Mouse (Mus musculus) midbrain, embryonic 14.5 days (tissue): ENCODE measurements around the gene Sp9. TPM values are rescaled to one million over a fixed set of nuclear protein-coding genes. Genes with fewer than 3 reads are reported as not detected.

Experiments used
- ATAC-seq: fragments of 200-750 bp; cut with Nextera tagmentation; 2 replicates; pipeline ENCODE4 v1.8.0; 2017; ENCODE audit warnings: moderate number of reproducible peaks, moderate library complexity; ENCODE audit not compliant: low FRiP score, low TSS enrichment
- DNase-seq: peaks from one replicate; pipeline ENCODE4 v3.0.0-alpha.2; 2015
- H3K27ac ChIP-seq: fragments of 300-500 bp; sonication (generic); replicated peaks from 2 replicates; pipeline ENCODE4 v1.5.1; 2014; ENCODE audit warnings: mild to moderate bottlenecking, low read depth, low read length, moderate library complexity
- H3K27me3 ChIP-seq: fragments of 300-500 bp; sonication (generic); 2 replicates; pipeline ENCODE4 v1.6.1; 2014; ENCODE audit warnings: low read length, control low read depth, mixed read lengths; ENCODE audit not compliant: control insufficient read depth, insufficient read depth
- H3K36me3 ChIP-seq: fragments of 300-500 bp; sonication (generic); 2 replicates; pipeline ENCODE4 v1.6.1; 2014; ENCODE audit warnings: low read length, control low read depth; ENCODE audit not compliant: control insufficient read depth, insufficient read depth
- H3K4me1 ChIP-seq: fragments of 300-500 bp; sonication (generic); 2 replicates; pipeline ENCODE4 v1.6.1; 2014; ENCODE audit warnings: mild to moderate bottlenecking, antibody characterized with exemption, low read length, control low read depth; ENCODE audit not compliant: control insufficient read depth, insufficient read depth
- H3K4me2 ChIP-seq: fragments of 300-500 bp; sonication (generic); 2 replicates; pipeline ENCODE4 v1.6.1; 2014; ENCODE audit warnings: mild to moderate bottlenecking, low read length, moderate library complexity
- H3K4me3 ChIP-seq: fragments of 300-500 bp; sonication (generic); replicated peaks from 2 replicates; pipeline ENCODE4 v1.5.1; 2014; ENCODE audit warnings: low read depth, low read length
- H3K9ac ChIP-seq: fragments of 300-500 bp; sonication (generic); replicated peaks from 2 replicates; pipeline ENCODE4 v1.6.1; 2014; ENCODE audit warnings: mild to moderate bottlenecking, low read length, moderate library complexity
- H3K9me3 ChIP-seq: fragments of 300-500 bp; sonication (generic); 2 replicates; pipeline ENCODE4 v1.6.1; 2016; ENCODE audit warnings: low read length, control low read depth, mixed read lengths; ENCODE audit not compliant: control insufficient read depth
- WGBS: fragments of 180-500 bp; shearing (Covaris S2); extraction: QIAGEN DNeasy Blood & Tissue Kit; methylation state at CpG from one replicate; pipeline ENCODE4 v1.1.7; 2014; 5-methylcytosine and 5-hydroxymethylcytosine counted together
- polyA plus RNA-seq: library from polyadenylated mRNA; unstranded; fragments of >200 nt; fragmentation: Nextera tagmentation; extraction: Ambion mirVana; gene quantifications from 2 replicates; pipeline ENCODE4 v1.2.1, GENCODE M21; 2014

The Sp9 gene
- polyA plus RNA-seq, 1 experiment from 2014 or later = 2.8 TPM

DNA sequence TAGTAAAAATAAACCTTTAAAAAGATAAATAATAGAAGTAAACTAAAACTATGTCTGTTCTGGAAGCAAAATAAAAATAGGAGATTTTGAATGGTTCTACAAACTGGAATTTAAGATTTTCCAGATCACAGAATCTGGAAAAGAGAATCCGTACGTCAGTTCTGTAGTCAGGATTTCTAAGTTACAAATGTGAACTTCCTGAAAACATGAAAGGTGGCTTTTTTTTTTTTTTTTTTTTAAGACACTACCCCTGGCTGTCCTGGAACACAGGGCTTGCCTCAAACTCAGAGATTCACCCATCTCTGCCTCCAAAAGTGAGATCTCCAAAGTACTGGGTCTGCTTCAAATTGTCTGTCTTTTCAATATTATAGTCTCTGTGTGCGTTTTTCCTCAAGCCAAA lies 42.6 kb downstream of the Sp9 start:
- Histone ChIP-seq H3K9me3 (no peaks in the 10 kb centered on the region), H3K36me3 (peaks cover 13% of the 10 kb centered on the region), H3K27ac (no peak overlapping the region), H3K4me3 (no peak overlapping the region), H3K9ac (no peak overlapping the region), H3K4me2 (no peak overlapping the region), H3K27me3 (no peaks in the 10 kb centered on the region), H3K4me1 (peaks cover 9% of the 10 kb centered on the region; the same call in 1 of the 2 replicates)
- DNase-seq (no peak), ATAC-seq (no peak)
- 93% methylated on average over 3 of the region's 3 CpGs for WGBS

DNA sequence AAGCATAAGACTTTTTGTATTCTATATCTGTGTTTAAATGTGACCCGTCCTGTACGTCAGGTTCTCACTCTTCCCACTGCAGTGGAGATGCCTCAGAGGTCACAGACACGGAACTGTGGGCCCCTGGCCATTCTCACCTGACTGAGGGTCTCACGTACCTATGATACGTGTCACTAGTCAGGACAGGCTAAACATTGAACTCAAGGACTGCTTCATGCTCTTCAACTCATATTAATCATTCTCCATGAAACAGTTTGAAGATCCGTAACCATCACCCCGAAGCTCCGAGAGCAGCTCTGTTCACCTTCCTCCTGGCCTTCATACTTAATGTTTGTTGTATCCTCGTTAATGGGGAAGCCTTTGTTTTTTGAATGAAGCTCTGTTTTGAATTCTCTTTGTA lies 45.7 kb downstream of the Sp9 start:
- no peak overlapping the region for H3K4me3 ChIP-seq
- H3K36me3 ChIP-seq = no peaks in the 10 kb centered on the region
- H3K27ac ChIP-seq = no peak overlapping the region
- no peaks in the 10 kb centered on the region for H3K4me1 ChIP-seq
- no peak overlapping the region for H3K4me2 ChIP-seq
- H3K27me3 ChIP-seq = no peaks in the 10 kb centered on the region
- no peak overlapping the region for H3K9ac ChIP-seq
- H3K9me3 ChIP-seq = no peaks in the 10 kb centered on the region
- 93% methylated on average over 9 of the region's 9 CpGs for WGBS
- DNase-seq (no peak), ATAC-seq (no peak)

GRCm38 (mm10) chr2:73319218-73319617 lies 47.5 kb downstream of the Sp9 start:
- no peak for ATAC-seq
- WGBS = 88% methylated on average over 5 of the region's 5 CpGs
- no peaks in the 10 kb centered on the region for H3K9me3 ChIP-seq
- H3K27me3 ChIP-seq = no peaks in the 10 kb centered on the region
- H3K9ac ChIP-seq = no peak overlapping the region
- H3K36me3 ChIP-seq = no peaks in the 10 kb centered on the region
- H3K4me3 ChIP-seq = no peak overlapping the region
- no peak overlapping the region for H3K4me2 ChIP-seq
- no peak for DNase-seq
- H3K4me1 ChIP-seq = no peaks in the 10 kb centered on the region
- H3K27ac ChIP-seq = no peak overlapping the region

- Histone ChIP-seq H3K27me3 (no peaks in the 10 kb centered on the region), H3K9me3 (no peaks in the 10 kb centered on the region), H3K36me3 (no peaks in the 10 kb centered on the region), H3K4me1 (no peaks in the 10 kb centered on the region), H3K4me3 (no peak overlapping the region), H3K4me2 (no peak overlapping the region), H3K9ac (no peak overlapping the region), H3K27ac (no peak overlapping the region)
- ATAC-seq = no peak
- DNase-seq = no peak
- WGBS = 73% methylated on average over 12 of the region's 12 CpGs
Observed at GRCm38 (mm10) chr2:73322991-73323390, 51.3 kb downstream of the Sp9 start.

- 73% methylated on average over 5 of the region's 5 CpGs for WGBS
- no peak for ATAC-seq
Observed at GRCm38 (mm10) chr2:73325871-73326270, 54.1 kb downstream of the Sp9 start.

More at GRCm38 (mm10) chr2:73325871-73326270, 54.1 kb downstream of the Sp9 start:
- H3K9ac ChIP-seq = no peak overlapping the region
- no peaks in the 10 kb centered on the region for H3K27me3 ChIP-seq
- no peaks in the 10 kb centered on the region for H3K9me3 ChIP-seq
- DNase-seq = no peak
- H3K4me2 ChIP-seq = no peak overlapping the region
- H3K27ac ChIP-seq = no peak overlapping the region
- H3K36me3 ChIP-seq = no peaks in the 10 kb centered on the region
- H3K4me1 ChIP-seq = no peaks in the 10 kb centered on the region
- no peak overlapping the region for H3K4me3 ChIP-seq

Other genes starting within 250 kb of the Sp9 start
- gene Ola1, start 53.0 kb upstream of the Sp9 start, polyA plus RNA-seq = 85.3 and 91.9 TPM in 2 replicates
- gene Scrn3, start 40.7 kb downstream of the Sp9 start, polyA plus RNA-seq = 4.2 and 7.9 TPM in 2 replicates
- 26.4 and 30.1 TPM in 2 replicates for gene Cir1, start 40.8 kb downstream of the Sp9 start, polyA plus RNA-seq
- 9.6 and 11.0 TPM in 2 replicates for gene Gpr155, start 114.6 kb downstream of the Sp9 start, polyA plus RNA-seq